Mouse (Mus musculus): ENCODE measurements around the gene Ncor2.

Gene Ncor2

DNA sequence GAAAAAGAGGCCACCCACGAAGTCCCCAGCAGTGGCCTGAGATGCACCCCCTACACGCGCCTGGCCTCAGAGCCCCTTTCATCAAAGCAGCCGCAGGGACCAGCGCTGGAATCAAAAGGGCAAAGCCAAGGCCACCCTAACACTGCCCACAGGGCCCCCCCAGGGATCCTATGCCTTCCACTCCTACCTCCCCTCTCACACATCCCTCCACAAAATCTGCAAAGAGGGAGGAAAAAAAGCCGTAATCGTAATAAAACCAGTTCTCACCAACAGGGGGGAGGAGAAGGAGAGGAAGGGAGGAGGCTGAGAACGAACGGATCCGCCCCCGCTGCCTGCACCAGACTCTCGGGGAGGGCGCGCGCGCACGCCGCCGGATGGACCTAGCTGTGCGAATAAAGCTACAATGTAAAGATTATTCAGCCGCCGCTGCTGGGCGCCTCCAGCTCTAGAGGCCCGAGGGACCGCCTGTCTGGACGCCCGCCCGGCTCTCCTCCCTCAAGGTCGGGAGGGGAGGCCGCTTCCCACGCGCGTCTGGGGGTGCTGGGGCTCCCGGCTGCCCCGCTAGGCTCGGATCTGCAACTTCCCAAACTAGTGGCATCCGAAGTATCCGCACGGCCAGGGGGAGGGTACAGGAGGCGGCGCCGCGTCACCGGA lies 1.4 kb downstream of the Ncor2 start:
- no peaks in the 10 kb centered on the region for H3K9me3 ChIP-seq (ENCODE audit: low read length)
- H3K27me3 ChIP-seq (ENCODE audit: insufficient read depth, low read length) = peaks cover 7% of the 10 kb centered on the region; the same call in 1 of the 2 replicates
- H3K4me1 ChIP-seq (replicated peaks; ENCODE audit: low read depth, low read length) = peaks cover 70% of the 10 kb centered on the region
- 0 out of 2 replicates have a peak, but pooled peaks have one; percentile 4 for TF ChIP-seq CTCF (conservative IDR thresholded peaks at IDR 0.05; ENCODE audit: low read length)
- no peak for TF ChIP-seq NANOG (IDR thresholded peaks at IDR 0.05; ENCODE audit: borderline replicate concordance, low read length)
- peak overlapping the region; percentile 93 for H3K4me3 ChIP-seq (replicated peaks; ENCODE audit: low read length)
- H3K36me3 ChIP-seq (ENCODE audit: insufficient read depth, low read length) = peaks cover 2% of the 10 kb centered on the region; the same call in 1 of the 2 replicates

DNA sequence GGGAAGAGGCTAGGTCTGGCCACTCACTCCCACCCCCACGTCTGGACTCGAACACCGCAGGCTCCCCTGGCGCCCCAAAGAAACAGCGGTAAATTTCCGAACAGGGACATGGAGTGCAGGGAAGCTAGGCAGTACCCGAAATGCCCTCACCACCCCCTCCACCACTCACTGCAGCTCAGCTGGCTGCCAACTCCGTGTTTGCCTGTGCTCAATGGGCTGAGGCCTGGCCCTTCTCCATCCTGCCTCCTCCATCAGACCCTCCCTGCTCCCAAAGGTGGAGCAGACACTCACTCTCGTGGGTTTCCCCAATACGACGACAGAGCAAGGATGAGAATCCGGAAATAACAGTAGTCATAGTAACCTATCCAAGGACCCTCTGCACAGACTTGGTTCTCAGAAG lies 2.2 kb downstream of the Ncor2 start:
- no peak for TF ChIP-seq NANOG (IDR thresholded peaks at IDR 0.05; ENCODE audit: borderline replicate concordance, low read length)
- no peak for TF ChIP-seq POU5F1 (IDR thresholded peaks at IDR 0.05; ENCODE audit: borderline replicate concordance, low read length)
- no peak for TF ChIP-seq CTCF (conservative IDR thresholded peaks at IDR 0.05; ENCODE audit: low read length)
- peaks cover 2% of the 10 kb centered on the region; the same call in 1 of the 2 replicates for H3K36me3 ChIP-seq (ENCODE audit: insufficient read depth, low read length)
- peaks cover 7% of the 10 kb centered on the region; the same call in 1 of the 2 replicates for H3K27me3 ChIP-seq (ENCODE audit: insufficient read depth, low read length)
- H3K9me3 ChIP-seq (ENCODE audit: low read length) = no peaks in the 10 kb centered on the region
- H3K4me3 ChIP-seq (replicated peaks; ENCODE audit: low read length) = peak overlapping the region; percentile 93
- H3K4me1 ChIP-seq (replicated peaks; ENCODE audit: low read depth, low read length) = peaks cover 74% of the 10 kb centered on the region

DNA sequence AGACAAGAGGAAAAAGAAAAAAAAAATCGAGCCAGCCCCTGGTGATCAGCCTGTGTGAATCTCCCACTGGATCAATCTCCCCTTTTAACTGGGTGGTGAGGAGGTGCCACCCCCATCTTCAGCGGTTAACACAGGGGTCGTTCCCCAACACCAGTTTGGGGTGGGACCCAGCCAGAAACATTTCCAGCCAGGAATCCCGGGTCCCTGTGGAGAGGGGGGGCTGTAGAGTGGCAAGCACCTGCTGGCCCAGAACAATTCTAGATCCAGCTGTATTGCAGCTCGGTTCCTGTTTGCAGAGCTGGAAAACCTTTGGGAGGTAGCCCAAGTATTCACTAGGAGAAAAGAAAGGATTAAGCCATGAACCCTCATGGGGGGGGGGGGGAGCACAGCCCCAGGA lies 2.7 kb downstream of the Ncor2 start:
- Histone ChIP-seq H3K36me3 (ENCODE audit: insufficient read depth, low read length) (peaks cover 2% of the 10 kb centered on the region; the same call in 1 of the 2 replicates), H3K27me3 (ENCODE audit: insufficient read depth, low read length) (peaks cover 7% of the 10 kb centered on the region; the same call in 1 of the 2 replicates), H3K4me1 (replicated peaks; ENCODE audit: low read depth, low read length) (peaks cover 79% of the 10 kb centered on the region), H3K4me3 (replicated peaks; ENCODE audit: low read length) (peak overlapping the region; percentile 93), H3K9me3 (ENCODE audit: low read length) (no peaks in the 10 kb centered on the region)
- TF ChIP-seq POU5F1 (IDR thresholded peaks at IDR 0.05; ENCODE audit: borderline replicate concordance, low read length) (no peak), NANOG (IDR thresholded peaks at IDR 0.05; ENCODE audit: borderline replicate concordance, low read length) (no peak), CTCF (conservative IDR thresholded peaks at IDR 0.05; ENCODE audit: low read length) (no peak)

DNA sequence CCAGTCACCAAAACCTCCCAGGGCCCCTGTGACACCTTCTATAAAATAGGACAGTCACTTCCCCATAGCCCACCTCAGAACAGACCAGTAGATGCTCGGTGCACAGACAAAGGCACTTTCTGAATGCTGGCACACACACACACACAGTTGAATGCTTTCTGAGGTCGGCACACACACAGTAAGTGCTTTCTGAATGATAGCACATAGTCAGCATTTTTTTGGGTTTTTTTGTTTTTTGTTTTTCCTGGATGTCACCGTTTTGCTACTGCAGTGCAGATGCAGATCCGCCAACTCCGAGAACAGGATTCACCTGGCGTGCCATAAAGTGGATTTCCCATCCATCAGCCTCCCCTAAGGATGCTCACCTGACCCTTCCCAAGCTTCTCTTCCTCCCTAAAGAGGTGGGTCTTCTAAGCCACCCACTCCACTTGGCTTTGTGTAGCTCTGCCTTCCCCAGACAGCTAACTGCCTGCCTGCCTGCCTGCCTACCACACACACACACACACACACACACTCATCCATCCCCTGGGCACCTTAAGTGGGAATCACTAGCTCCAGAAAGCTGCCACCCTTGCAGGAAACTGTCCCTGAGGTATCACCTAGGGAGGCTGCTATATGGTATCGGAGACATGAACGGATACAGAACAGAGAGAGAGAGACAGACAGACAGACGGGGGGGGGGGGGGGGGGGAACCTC lies 3.2 kb downstream of the Ncor2 start:
- H3K9me3 ChIP-seq (ENCODE audit: low read length) = no peaks in the 10 kb centered on the region
- no peak for TF ChIP-seq NANOG (IDR thresholded peaks at IDR 0.05; ENCODE audit: borderline replicate concordance, low read length)
- no peak for TF ChIP-seq CTCF (conservative IDR thresholded peaks at IDR 0.05; ENCODE audit: low read length)
- no peak for TF ChIP-seq POU5F1 (IDR thresholded peaks at IDR 0.05; ENCODE audit: borderline replicate concordance, low read length)
- H3K36me3 ChIP-seq (ENCODE audit: insufficient read depth, low read length) = peaks cover 2% of the 10 kb centered on the region; the same call in 1 of the 2 replicates
- H3K4me1 ChIP-seq (replicated peaks; ENCODE audit: low read depth, low read length) = peaks cover 80% of the 10 kb centered on the region
- H3K27me3 ChIP-seq (ENCODE audit: insufficient read depth, low read length) = peaks cover 7% of the 10 kb centered on the region; the same call in 1 of the 2 replicates
- peak overlapping the region; percentile 93 for H3K4me3 ChIP-seq (replicated peaks; ENCODE audit: low read length)

DNA sequence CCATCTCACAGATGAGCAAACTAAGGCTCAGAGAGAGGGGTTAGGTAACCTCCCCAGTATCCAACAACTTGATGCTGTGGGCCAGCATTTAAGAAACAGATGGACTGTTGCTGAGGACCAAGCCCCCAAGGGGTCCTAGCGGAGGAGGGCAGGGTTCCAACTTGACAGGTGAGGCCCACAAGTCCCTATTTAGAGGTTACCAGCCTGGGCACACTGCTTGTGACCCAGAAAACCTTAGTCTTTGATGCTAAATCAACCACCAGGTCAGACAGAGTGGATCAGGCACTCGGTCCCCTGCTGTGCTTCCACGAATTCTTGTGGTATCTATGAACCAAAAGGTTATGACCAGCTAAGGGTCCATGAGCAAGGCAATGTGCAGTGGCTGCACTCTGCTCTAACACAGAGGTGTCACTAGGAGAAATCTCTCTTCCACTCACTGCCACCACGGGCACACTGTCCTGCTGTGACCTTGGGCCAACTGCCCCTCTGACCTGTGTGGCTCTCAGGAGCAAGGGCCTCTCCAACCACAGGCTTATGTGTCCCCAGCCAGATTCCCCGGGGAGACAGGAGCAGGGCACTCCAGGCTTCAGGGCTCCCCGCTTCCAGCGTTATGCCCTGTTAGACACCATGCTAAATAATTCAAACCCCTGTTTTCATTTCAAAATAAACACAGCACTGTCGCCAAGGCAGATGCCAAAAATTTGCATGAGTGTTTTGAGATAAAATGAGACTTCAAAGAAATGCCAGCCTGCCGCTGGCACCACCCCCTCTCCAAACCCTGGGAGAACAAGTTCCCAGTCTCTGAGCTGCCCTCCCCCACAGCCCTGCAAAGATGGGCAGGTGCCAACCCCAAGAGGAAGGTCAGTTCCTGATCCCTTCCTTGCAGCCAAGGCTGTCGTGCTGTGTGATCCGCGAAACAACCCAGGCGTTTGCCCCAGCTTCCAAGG lies 4.0 kb downstream of the Ncor2 start:
- TF ChIP-seq CTCF (conservative IDR thresholded peaks at IDR 0.05; ENCODE audit: low read length) = no peak
- no peak for TF ChIP-seq NANOG (IDR thresholded peaks at IDR 0.05; ENCODE audit: borderline replicate concordance, low read length)
- TF ChIP-seq POU5F1 (IDR thresholded peaks at IDR 0.05; ENCODE audit: borderline replicate concordance, low read length) = no peak
- Histone ChIP-seq H3K4me3 (replicated peaks; ENCODE audit: low read length) (0 out of 2 replicates have a peak overlapping the region, but pooled peaks have one; percentile 3), H3K9me3 (ENCODE audit: low read length) (no peaks in the 10 kb centered on the region), H3K27me3 (ENCODE audit: insufficient read depth, low read length) (peaks cover 3% of the 10 kb centered on the region; the same call in 1 of the 2 replicates), H3K36me3 (ENCODE audit: insufficient read depth, low read length) (peaks cover 2% of the 10 kb centered on the region; the same call in 1 of the 2 replicates), H3K4me1 (replicated peaks; ENCODE audit: low read depth, low read length) (peaks cover 81% of the 10 kb centered on the region)

GRCm38 (mm10) chr5:125173868-125174267 lies 5.2 kb downstream of the Ncor2 start:
- TF ChIP-seq POU5F1 (IDR thresholded peaks at IDR 0.05; ENCODE audit: borderline replicate concordance, low read length) (no peak), CTCF (conservative IDR thresholded peaks at IDR 0.05; ENCODE audit: low read length) (no peak), NANOG (IDR thresholded peaks at IDR 0.05; ENCODE audit: borderline replicate concordance, low read length) (no peak)
- Histone ChIP-seq H3K9me3 (ENCODE audit: low read length) (no peaks in the 10 kb centered on the region), H3K4me1 (replicated peaks; ENCODE audit: low read depth, low read length) (peaks cover 84% of the 10 kb centered on the region), H3K36me3 (ENCODE audit: insufficient read depth, low read length) (peaks cover 11% of the 10 kb centered on the region), H3K27me3 (ENCODE audit: insufficient read depth, low read length) (no peaks in the 10 kb centered on the region), H3K4me3 (replicated peaks; ENCODE audit: low read length) (0 out of 2 replicates have a peak overlapping the region, but pooled peaks have one; percentile 1)

- Histone ChIP-seq H3K9me3 (ENCODE audit: low read length) (no peaks in the 10 kb centered on the region), H3K4me3 (replicated peaks; ENCODE audit: low read length) (0 out of 2 replicates have a peak overlapping the region, but pooled peaks have one; percentile 1)
- TF ChIP-seq CTCF (conservative IDR thresholded peaks at IDR 0.05; ENCODE audit: low read length) (no peak), POU5F1 (IDR thresholded peaks at IDR 0.05; ENCODE audit: borderline replicate concordance, low read length) (no peak), NANOG (IDR thresholded peaks at IDR 0.05; ENCODE audit: borderline replicate concordance, low read length) (no peak)
Measured at GRCm38 (mm10) chr5:125172831-125173615, 6.0 kb downstream of the Ncor2 start.

More at GRCm38 (mm10) chr5:125172831-125173615, 6.0 kb downstream of the Ncor2 start:
- no peaks in the 10 kb centered on the region for H3K27me3 ChIP-seq (ENCODE audit: insufficient read depth, low read length)
- H3K4me1 ChIP-seq (replicated peaks; ENCODE audit: low read depth, low read length) = peaks cover 93% of the 10 kb centered on the region
- peaks cover 17% of the 10 kb centered on the region for H3K36me3 ChIP-seq (ENCODE audit: insufficient read depth, low read length)
